9 mouse cellular contexts compared by ENCODE assay signal in genomic region chr6:120154526-120155309, GRCm38 (mm10).
A peak's percentile ranks its signal among the peaks of the same experiment; 100 is the strongest.
DNase-seq lines count a peak whose midpoint lies in the region; ATAC-seq lines count a peak whose summit lies in the region.
"Had no signal": no experiment of that assay in that cellular context is flagged by ENCODE, and none has a peak within 500 bp of the region (broad histone marks: within the 10 kb centered on the region; RNA-seq: fewer than 3 reads in every experiment).

No protein-coding gene starts in this region.

- H3K27ac ChIP-seq in embryonic facial prominence, embryonic 11.5 days (replicated peaks; ENCODE audit: low read depth, low read length), result no peak overlapping the region
- H3K27ac ChIP-seq in embryonic facial prominence, embryonic 10.5 days (replicated peaks), result no peak overlapping the region
- H3K27ac ChIP-seq in neural tube, embryonic 11.5 days (ENCODE audit: low read depth, low read length), result no peak overlapping the region
- no peak overlapping the region for H3K27ac ChIP-seq in neural tube, embryonic 15.5 days (replicated peaks)
- peak overlapping the region; percentile 95 for H3K27ac ChIP-seq in macrophage
- no peak overlapping the region for H3K27ac ChIP-seq in intestine, embryonic 15.5 days
- H3K27ac ChIP-seq: hindbrain, embryonic 15.5 days had no signal

- no peak overlapping the region for H3K9ac ChIP-seq in embryonic facial prominence, embryonic 11.5 days (replicated peaks; ENCODE audit: low read length)
- no peak overlapping the region for H3K9ac ChIP-seq in neural tube, embryonic 11.5 days (ENCODE audit: low read length)
- no peak overlapping the region for H3K9ac ChIP-seq in neural tube, embryonic 15.5 days (replicated peaks)
- no peak overlapping the region for H3K9ac ChIP-seq in intestine, embryonic 15.5 days
- H3K9ac ChIP-seq: hindbrain, embryonic 15.5 days had no signal

- ATAC-seq in embryonic facial prominence, embryonic 11.5 days (replicated peaks; ENCODE audit: insufficient number of reproducible peaks, low FRiP score, low TSS enrichment, low read depth), result no peak
- no peak for ATAC-seq in neural tube, embryonic 11.5 days (ENCODE audit: insufficient read depth, low FRiP score, low TSS enrichment)
- ATAC-seq in neural tube, embryonic 15.5 days (ENCODE audit: low FRiP score), result no peak
- no peak for ATAC-seq in intestine, embryonic 15.5 days

- 64% methylated on average over 5 of the region's 5 CpGs for WGBS in embryonic facial prominence, embryonic 11.5 days
- 71% methylated on average over 5 of the region's 5 CpGs for WGBS in embryonic facial prominence, embryonic 10.5 days
- 71% methylated on average over 5 of the region's 5 CpGs for WGBS in neural tube, embryonic 11.5 days
- WGBS in neural tube, embryonic 15.5 days, result 66% methylated on average over 5 of the region's 5 CpGs
- WGBS in macrophage (ENCODE audit: missing documents), result 31% methylated on average over 5 of the region's 5 CpGs
- 73% methylated on average over 5 of the region's 5 CpGs for WGBS in intestine, embryonic 15.5 days

- no peaks in the 10 kb centered on the region for H3K36me3 ChIP-seq in embryonic facial prominence, embryonic 11.5 days (replicated peaks; ENCODE audit: control insufficient read depth, insufficient read depth, low read depth, low read length)
- H3K36me3 ChIP-seq in embryonic facial prominence, embryonic 10.5 days (replicated peaks), result no peaks in the 10 kb centered on the region
- H3K36me3 ChIP-seq in neural tube, embryonic 11.5 days (ENCODE audit: control insufficient read depth, insufficient read depth, low read length), result no peaks in the 10 kb centered on the region
- H3K36me3 ChIP-seq in neural tube, embryonic 15.5 days, result no peaks in the 10 kb centered on the region
- H3K36me3 ChIP-seq in macrophage (ENCODE audit: inconsistent target), result no peaks in the 10 kb centered on the region
- H3K36me3 ChIP-seq in intestine, embryonic 15.5 days, result no peaks in the 10 kb centered on the region
- H3K36me3 ChIP-seq: hindbrain, embryonic 15.5 days had no signal

- H3K9me3 ChIP-seq in embryonic facial prominence, embryonic 11.5 days (replicated peaks; ENCODE audit: control insufficient read depth, low read length), result no peaks in the 10 kb centered on the region
- no peaks in the 10 kb centered on the region for H3K9me3 ChIP-seq in embryonic facial prominence, embryonic 10.5 days
- no peaks in the 10 kb centered on the region for H3K9me3 ChIP-seq in neural tube, embryonic 11.5 days (ENCODE audit: control insufficient read depth, low read length)
- no peaks in the 10 kb centered on the region for H3K9me3 ChIP-seq in neural tube, embryonic 15.5 days (replicated peaks)
- H3K9me3 ChIP-seq in intestine, embryonic 15.5 days, result no peaks in the 10 kb centered on the region
- H3K9me3 ChIP-seq: hindbrain, embryonic 15.5 days had no signal

- H3K4me2 ChIP-seq in embryonic facial prominence, embryonic 11.5 days (ENCODE audit: low read depth, low read length), result no peak overlapping the region
- no peak overlapping the region for H3K4me2 ChIP-seq in neural tube, embryonic 11.5 days (ENCODE audit: low read depth)
- H3K4me2 ChIP-seq in neural tube, embryonic 15.5 days, result no peak overlapping the region
- no peak overlapping the region for H3K4me2 ChIP-seq in intestine, embryonic 15.5 days (replicated peaks)
- H3K4me2 ChIP-seq: hindbrain, embryonic 15.5 days had no signal

- DNase-seq in embryonic facial prominence, embryonic 11.5 days (ENCODE audit: low spot score), result peak; percentile 15
- DNase-seq in embryonic facial prominence, embryonic 10.5 days (ENCODE audit: low spot score), result no peak
- DNase-seq in neural tube, embryonic 11.5 days (ENCODE audit: low spot score), result peak; percentile 23
- DNase-seq in thymus, postnatal 25 days, result peak; percentile 74
- DNase-seq in left cerebral cortex, adult 9 months (ENCODE audit: low spot score in 2 of 2), result no peak

- no peaks in the 10 kb centered on the region for H3K27me3 ChIP-seq in embryonic facial prominence, embryonic 11.5 days (ENCODE audit: control insufficient read depth, insufficient read depth, low read length)
- H3K27me3 ChIP-seq in embryonic facial prominence, embryonic 10.5 days (replicated peaks; ENCODE audit: low read depth, poor library complexity, severe bottlenecking), result no peaks in the 10 kb centered on the region
- H3K27me3 ChIP-seq in neural tube, embryonic 11.5 days (ENCODE audit: control insufficient read depth, insufficient read depth, low read length), result no peaks in the 10 kb centered on the region
- H3K27me3 ChIP-seq in neural tube, embryonic 15.5 days (replicated peaks), result no peaks in the 10 kb centered on the region
- no peaks in the 10 kb centered on the region for H3K27me3 ChIP-seq in intestine, embryonic 15.5 days (replicated peaks)
- H3K27me3 ChIP-seq: hindbrain, embryonic 15.5 days had no signal

- no peaks in the 10 kb centered on the region for H3K4me1 ChIP-seq in embryonic facial prominence, embryonic 11.5 days (ENCODE audit: control insufficient read depth, insufficient read depth, low read length)
- peaks cover 24% of the 10 kb centered on the region for H3K4me1 ChIP-seq in embryonic facial prominence, embryonic 10.5 days
- no peaks in the 10 kb centered on the region for H3K4me1 ChIP-seq in neural tube, embryonic 11.5 days (ENCODE audit: control insufficient read depth, insufficient read depth, low read length)
- peaks cover 17% of the 10 kb centered on the region for H3K4me1 ChIP-seq in neural tube, embryonic 15.5 days
- H3K4me1 ChIP-seq in intestine, embryonic 15.5 days (replicated peaks), result peaks cover 5% of the 10 kb centered on the region; the same call in 1 of the 2 replicates

- H3K79me2 ChIP-seq in macrophage (ENCODE audit: inconsistent target), result no peaks in the 10 kb centered on the region

- H3K4me3 ChIP-seq in embryonic facial prominence, embryonic 11.5 days (ENCODE audit: low read depth, low read length), result no peak overlapping the region
- no peak overlapping the region for H3K4me3 ChIP-seq in embryonic facial prominence, embryonic 10.5 days
- H3K4me3 ChIP-seq in neural tube, embryonic 11.5 days (ENCODE audit: low read depth, low read length), result no peak overlapping the region
- H3K4me3 ChIP-seq in neural tube, embryonic 15.5 days (replicated peaks), result no peak overlapping the region
- no peak overlapping the region for H3K4me3 ChIP-seq in macrophage (ENCODE audit: inconsistent target)
- no peak overlapping the region for H3K4me3 ChIP-seq in intestine, embryonic 15.5 days (replicated peaks)
- H3K4me3 ChIP-seq: hindbrain, embryonic 15.5 days had no signal

Comparison
In these comparisons a context has a peak if more than half of its experiments do, and no peak if none do; other contexts are left out.
1. DNase-seq: peak in embryonic facial prominence, embryonic 11.5 days (single experiment), neural tube, embryonic 11.5 days (single experiment) and thymus, postnatal 25 days (single experiment); none in embryonic facial prominence, embryonic 10.5 days (single experiment) and left cerebral cortex, adult 9 months (0 of 2).